Mouse (Mus musculus) heart, embryonic 12.5 days (tissue): ENCODE measurements around the gene Zscan21. TPM values are rescaled to one million over a fixed set of nuclear protein-coding genes. Genes with fewer than 3 reads are reported as not detected.

ENCODE experiments used
- ATAC-seq: fragments of 200-750 bp; cut with Nextera tagmentation; 2 replicates; pipeline ENCODE4 v1.8.0; 2017; ENCODE audit warnings: moderate TSS enrichment, moderate library complexity; ENCODE audit not compliant: insufficient number of reproducible peaks, low FRiP score
- H3K27ac ChIP-seq: fragments of 300-500 bp; sonication (generic); 2 replicates; pipeline ENCODE4 v1.5.1; 2016; ENCODE audit warnings: mild to moderate bottlenecking, moderate library complexity; ENCODE audit not compliant: poor library complexity, severe bottlenecking
- H3K27me3 ChIP-seq: fragments of 300-500 bp; sonication (generic); replicated peaks from 2 replicates; pipeline ENCODE4 v1.6.1; 2016; ENCODE audit warnings: mild to moderate bottlenecking, moderate library complexity
- H3K36me3 ChIP-seq: fragments of 300-500 bp; sonication (generic); 2 replicates; pipeline ENCODE4 v1.6.1; 2016; ENCODE audit warnings: mild to moderate bottlenecking, moderate library complexity
- H3K4me1 ChIP-seq: fragments of 300-500 bp; sonication (generic); replicated peaks from 2 replicates; pipeline ENCODE4 v1.6.1; 2016; ENCODE audit warnings: mild to moderate bottlenecking
- H3K4me2 ChIP-seq: fragments of 300-500 bp; sonication (generic); 2 replicates; pipeline ENCODE4 v1.6.1; 2016; ENCODE audit warnings: mild to moderate bottlenecking, moderate library complexity
- H3K4me3 ChIP-seq: fragments of 300-500 bp; sonication (generic); 2 replicates; pipeline ENCODE4 v1.5.1; 2016; ENCODE audit warnings: mild to moderate bottlenecking
- H3K9ac ChIP-seq: fragments of 300-500 bp; sonication (generic); 2 replicates; pipeline ENCODE4 v1.6.1; 2016; ENCODE audit warnings: mild to moderate bottlenecking, moderate library complexity
- H3K9me3 ChIP-seq: fragments of 300-500 bp; sonication (generic); replicated peaks from 2 replicates; pipeline ENCODE4 v1.6.1; 2016; ENCODE audit warnings: mild to moderate bottlenecking, moderate library complexity
- WGBS: fragments of 180-500 bp; shearing (Covaris S2); methylation state at CpG from one replicate; pipeline ENCODE4 v1.1.7; 2016; 5-methylcytosine and 5-hydroxymethylcytosine counted together
- polyA plus RNA-seq: library from polyadenylated mRNA; unstranded; fragments of >200 nt; fragmentation: Nextera tagmentation; extraction: Ambion mirVana; gene quantifications from 2 replicates; pipeline ENCODE4 v1.2.1, GENCODE M21; 2016

Zscan21 gene
- polyA plus RNA-seq, 1 experiment from 2014 or later, result 37.6 TPM

GRCm38 (mm10) chr5:138118041-138118440 lies 1.3 kb downstream of the Zscan21 start:
- Histone ChIP-seq H3K4me3 (peak overlapping the region; percentile 83), H3K27me3 (no peaks in the 10 kb centered on the region), H3K9ac (peak overlapping the region; percentile 91), H3K9me3 (no peaks in the 10 kb centered on the region), H3K27ac (peak overlapping the region; percentile 95; the same call in 1 of the 2 replicates), H3K4me1 (peaks cover 7% of the 10 kb centered on the region), H3K4me2 (peak overlapping the region; percentile 86), H3K36me3 (peaks cover 35% of the 10 kb centered on the region)
- no peak for ATAC-seq
- WGBS, result 69% methylated on average over 3 of the region's 3 CpGs

GRCm38 (mm10) chr5:138132425-138133064 lies 15.8 kb downstream of the Zscan21 start:
- no peak overlapping the region for H3K27ac ChIP-seq
- H3K36me3 ChIP-seq, result peaks cover 71% of the 10 kb centered on the region
- WGBS, result 83% methylated on average over 5 of the region's 5 CpGs
- no peak overlapping the region for H3K9ac ChIP-seq
- ATAC-seq, result no peak
- no peak overlapping the region for H3K4me3 ChIP-seq
- no peaks in the 10 kb centered on the region for H3K9me3 ChIP-seq
- H3K4me1 ChIP-seq, result 0 out of 2 replicates have a peak, but pooled peaks cover 9% of the 10 kb centered on the region
- H3K4me2 ChIP-seq, result no peak overlapping the region
- no peaks in the 10 kb centered on the region for H3K27me3 ChIP-seq

- Histone ChIP-seq H3K36me3 (peaks cover 35% of the 10 kb centered on the region), H3K9me3 (no peaks in the 10 kb centered on the region), H3K27ac (no peak overlapping the region), H3K9ac (no peak overlapping the region), H3K4me2 (no peak overlapping the region), H3K4me1 (0 out of 2 replicates have a peak, but pooled peaks cover 11% of the 10 kb centered on the region), H3K4me3 (no peak overlapping the region), H3K27me3 (no peaks in the 10 kb centered on the region)
- ATAC-seq, result no peak
- WGBS, result 52% methylated on average over 4 of the region's 4 CpGs
Observed at GRCm38 (mm10) chr5:138137257-138137656, 20.6 kb downstream of the Zscan21 start.

GRCm38 (mm10) chr5:138137935-138138549 lies 21.3 kb downstream of the Zscan21 start:
- no peaks in the 10 kb centered on the region for H3K27me3 ChIP-seq
- no peak overlapping the region for H3K9ac ChIP-seq
- no peak for ATAC-seq
- no peaks in the 10 kb centered on the region for H3K9me3 ChIP-seq
- 56% methylated on average over 8 of the region's 8 CpGs for WGBS
- peaks cover 31% of the 10 kb centered on the region for H3K36me3 ChIP-seq
- no peak overlapping the region for H3K4me3 ChIP-seq
- H3K27ac ChIP-seq, result no peak overlapping the region
- H3K4me2 ChIP-seq, result no peak overlapping the region
- H3K4me1 ChIP-seq, result 0 out of 2 replicates have a peak, but pooled peaks cover 11% of the 10 kb centered on the region

- Histone ChIP-seq H3K4me1 (0 out of 2 replicates have a peak, but pooled peaks cover 11% of the 10 kb centered on the region), H3K27ac (no peak overlapping the region), H3K4me3 (no peak overlapping the region), H3K27me3 (no peaks in the 10 kb centered on the region), H3K4me2 (no peak overlapping the region), H3K9me3 (no peaks in the 10 kb centered on the region), H3K36me3 (peaks cover 31% of the 10 kb centered on the region), H3K9ac (no peak overlapping the region)
- no peak for ATAC-seq
- 61% methylated on average over 4 of the region's 4 CpGs for WGBS
Observed at GRCm38 (mm10) chr5:138138585-138138984, 21.9 kb downstream of the Zscan21 start.

- H3K4me3 ChIP-seq, result peak overlapping the region; percentile 76
- H3K4me2 ChIP-seq, result peak overlapping the region; percentile 74
- WGBS, result 72% methylated on average over 3 of the region's 3 CpGs
- no peak overlapping the region for H3K27ac ChIP-seq
- no peak for ATAC-seq
- no peaks in the 10 kb centered on the region for H3K9me3 ChIP-seq
- peaks cover 29% of the 10 kb centered on the region for H3K36me3 ChIP-seq
- no peaks in the 10 kb centered on the region for H3K27me3 ChIP-seq
- no peak overlapping the region for H3K9ac ChIP-seq
- peaks cover 8% of the 10 kb centered on the region; the same call in 1 of the 2 replicates for H3K4me1 ChIP-seq
Observed at GRCm38 (mm10) chr5:138154390-138154789, 37.7 kb downstream of the Zscan21 start.

- no peaks in the 10 kb centered on the region for H3K27me3 ChIP-seq
- no peaks in the 10 kb centered on the region for H3K9me3 ChIP-seq
- peak within 1 kb of the TSS; percentile 76 for H3K4me3 ChIP-seq
- peaks cover 8% of the 10 kb centered on the region; the same call in 1 of the 2 replicates for H3K4me1 ChIP-seq
- peak within 1 kb of the TSS; percentile 74 for H3K4me2 ChIP-seq
- H3K27ac ChIP-seq, result peak within 1 kb of the TSS; percentile 80
- peaks cover 25% of the 10 kb centered on the region for H3K36me3 ChIP-seq
- under 1% methylated on average over 31 of the region's 31 CpGs for WGBS
- H3K9ac ChIP-seq, result peak within 1 kb of the TSS; percentile 91
- peak; percentile 96 for ATAC-seq
Observed at GRCm38 (mm10) chr5:138155443-138155976, 38.8 kb downstream of the Zscan21 start, which contains the start of gene Zfp113. TSS of gene Zfp113 (minus strand) at chr5:138155744.

DNA sequence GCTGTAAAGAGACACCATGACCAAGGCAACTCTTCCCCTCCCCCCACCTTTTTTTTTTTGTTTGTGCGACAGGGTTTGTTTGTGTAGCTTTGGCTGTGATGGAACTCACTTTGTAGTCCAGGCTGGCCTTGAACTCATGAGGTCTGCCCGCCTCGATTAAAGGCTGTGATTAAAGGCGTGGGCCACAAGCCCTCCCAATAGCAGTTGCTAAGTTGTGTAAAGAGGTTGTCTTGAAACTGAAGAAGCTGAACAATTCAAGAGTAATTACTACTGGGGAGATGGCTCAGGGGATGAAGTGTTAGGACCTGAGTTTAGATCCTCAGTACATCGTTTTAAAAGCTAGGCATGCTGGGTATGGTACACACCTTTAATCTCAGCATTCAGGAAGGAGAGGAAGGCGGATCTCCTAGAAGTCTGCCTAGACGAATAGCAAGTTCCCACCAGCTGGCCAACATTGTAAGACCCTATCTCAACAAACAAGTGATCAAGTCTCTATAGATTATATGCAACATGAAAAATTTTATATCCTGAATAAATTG lies 43.6 kb downstream of the Zscan21 start:
- no peaks in the 10 kb centered on the region for H3K9me3 ChIP-seq
- ATAC-seq, result no peak
- 0 out of 2 replicates have a peak overlapping the region, but pooled peaks have one; percentile 69 for H3K27ac ChIP-seq
- H3K4me1 ChIP-seq, result peaks cover 9% of the 10 kb centered on the region
- peak overlapping the region; percentile 90 for H3K4me3 ChIP-seq
- peaks cover 28% of the 10 kb centered on the region for H3K36me3 ChIP-seq
- WGBS, result 62% methylated on average over 7 of the region's 7 CpGs
- H3K4me2 ChIP-seq, result peak overlapping the region; percentile 80
- H3K9ac ChIP-seq, result 0 out of 2 replicates have a peak overlapping the region, but pooled peaks have one; percentile 92
- no peaks in the 10 kb centered on the region for H3K27me3 ChIP-seq

DNA sequence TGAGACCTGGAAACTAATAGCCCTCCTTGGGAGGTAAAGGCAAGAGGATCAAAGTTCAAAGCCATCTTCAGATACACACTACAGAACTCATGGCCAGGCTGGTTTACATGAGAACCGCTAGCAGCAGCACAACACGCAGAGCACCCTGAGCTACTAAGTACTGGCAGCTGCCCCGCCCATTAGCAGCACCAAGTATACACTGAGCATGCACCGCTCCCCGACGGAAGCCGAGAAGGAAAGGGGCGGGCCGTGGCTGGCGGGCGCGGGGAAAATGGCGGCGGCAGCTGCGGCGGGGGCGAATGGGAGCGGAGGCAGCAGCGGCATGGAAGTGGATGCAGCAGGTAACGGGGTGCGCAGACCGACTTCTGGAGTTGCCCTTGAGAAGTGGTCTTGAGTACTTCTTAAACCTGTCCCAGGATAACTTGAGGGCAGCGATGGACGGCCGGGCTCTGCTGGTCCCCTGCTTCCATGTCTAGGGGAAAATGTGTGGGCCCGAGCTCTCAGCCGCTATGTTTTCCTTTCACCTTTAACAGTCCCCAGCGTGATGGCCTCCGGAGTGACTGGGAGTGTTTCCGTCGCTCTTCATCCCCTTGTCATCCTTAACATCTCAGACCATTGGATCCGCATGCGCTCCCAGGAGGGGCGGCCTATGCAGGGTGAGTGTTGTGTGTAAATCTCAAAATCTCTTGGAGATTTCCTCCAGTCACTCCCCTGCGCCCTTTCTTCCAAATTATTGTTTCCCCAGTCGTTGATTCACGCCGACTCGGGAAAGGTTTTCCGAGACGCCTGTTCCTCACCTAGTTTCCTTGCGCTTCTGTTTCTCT lies 44.4 kb downstream of the Zscan21 start, which contains the start of gene Cops6:
Gene Cops6, plus strand, starts transcription at position 230 of the 824 bp plus-strand sequence.
- Histone ChIP-seq H3K4me3 (peak within 1 kb of the TSS; percentile 90), H3K36me3 (peaks cover 35% of the 10 kb centered on the region), H3K27ac (peak within 1 kb of the TSS; percentile 69), H3K9me3 (no peaks in the 10 kb centered on the region), H3K4me2 (peak within 1 kb of the TSS; percentile 80), H3K4me1 (peaks cover 9% of the 10 kb centered on the region), H3K27me3 (no peaks in the 10 kb centered on the region), H3K9ac (peak within 1 kb of the TSS; percentile 92)
- ATAC-seq, result peak; percentile 95
- WGBS, result under 1% methylated on average over 42 of the region's 42 CpGs

- H3K4me2 ChIP-seq, result no peak overlapping the region
- H3K4me3 ChIP-seq, result no peak overlapping the region
- peaks cover 55% of the 10 kb centered on the region for H3K36me3 ChIP-seq
- WGBS, result 70% methylated on average over 6 of the region's 6 CpGs
- no peak for ATAC-seq
- no peak overlapping the region for H3K9ac ChIP-seq
- H3K27ac ChIP-seq, result no peak overlapping the region
- H3K27me3 ChIP-seq, result no peaks in the 10 kb centered on the region
- no peaks in the 10 kb centered on the region for H3K9me3 ChIP-seq
- H3K4me1 ChIP-seq, result peaks cover 9% of the 10 kb centered on the region
Observed at GRCm38 (mm10) chr5:138163046-138163445, 46.3 kb downstream of the Zscan21 start.
